Mouse (Mus musculus): ENCODE results near the gene Reln. TPM values are rescaled to one million over a fixed set of nuclear protein-coding genes. Genes with fewer than 3 reads are reported as not detected.

Gene Reln
- polyA plus RNA-seq, 1 experiment = 0.04 TPM

- no peaks in the 10 kb centered on the region for H3K79me2 ChIP-seq (ENCODE audit: control insufficient read depth, insufficient read depth)
- H3ac ChIP-seq (ENCODE audit: control insufficient read depth, insufficient read length) = no peak overlapping the region
- H3K4me3 ChIP-seq = no peak overlapping the region
These were observed 31.5 kb downstream of the Reln start for GRCm38 (mm10) chr5:22312995-22313394.

DNA sequence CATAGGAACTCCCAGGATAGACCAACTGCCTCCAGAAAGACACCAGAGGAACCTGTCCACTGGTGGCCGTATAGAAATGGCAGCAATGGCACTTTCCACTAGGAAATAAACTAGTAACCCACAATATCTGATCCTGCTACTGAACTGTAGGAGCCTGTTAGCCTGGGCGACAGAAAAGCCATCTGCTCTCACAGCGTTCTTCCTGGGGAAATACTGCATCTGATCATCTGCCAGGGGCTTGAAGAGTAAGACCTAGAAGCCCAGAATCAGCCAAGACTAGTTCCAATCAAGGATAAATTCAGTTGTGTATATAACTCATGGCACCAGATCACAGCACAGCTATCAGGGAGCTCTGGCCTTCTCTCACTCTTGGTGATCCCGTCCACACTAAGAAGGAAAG, 33.5 kb downstream of the Reln start:
- Histone ChIP-seq H3K36me3 (ENCODE audit: control insufficient read depth, insufficient read depth) (no peaks in the 10 kb centered on the region), H3K27me3 (ENCODE audit: control insufficient read depth, insufficient read depth, insufficient read length) (no peaks in the 10 kb centered on the region), H3K4me3 (no peak overlapping the region), H3K79me2 (ENCODE audit: control insufficient read depth, insufficient read depth) (no peaks in the 10 kb centered on the region), H3K4me2 (ENCODE audit: low read depth) (no peak overlapping the region), H3ac (ENCODE audit: control insufficient read depth, insufficient read length) (no peak overlapping the region)
- no peak for TF ChIP-seq MAX (IDR thresholded peaks at IDR 0.05; ENCODE audit: low read depth)

More at GRCm38 (mm10) chr5:22312995-22313394, 31.5 kb downstream of the Reln start:
- H3K27me3 ChIP-seq (ENCODE audit: control insufficient read depth, insufficient read depth, insufficient read length) = no peaks in the 10 kb centered on the region
- no peak for TF ChIP-seq SRF (IDR thresholded peaks at IDR 0.05; ENCODE audit: control insufficient read depth, insufficient read length, low read depth)
- TF ChIP-seq E2F4 (IDR thresholded peaks at IDR 0.05; ENCODE audit: insufficient read depth) = no peak
- TF ChIP-seq REST (IDR thresholded peaks at IDR 0.05; ENCODE audit: insufficient read depth, insufficient read length) = no peak
- TF ChIP-seq MAX (IDR thresholded peaks at IDR 0.05; ENCODE audit: low read depth) = no peak
- no peak for TF ChIP-seq POLR2AphosphoS2 (IDR thresholded peaks at IDR 0.05; ENCODE audit: insufficient read length, low read depth)
- TF ChIP-seq MYOG (IDR thresholded peaks at IDR 0.05; ENCODE audit: control insufficient read depth in 1 of 3, insufficient read depth in 1 of 3, insufficient read length in 2 of 3, low read depth in 2 of 3) = no peak
- H3K36me3 ChIP-seq (ENCODE audit: control insufficient read depth, insufficient read depth) = no peaks in the 10 kb centered on the region
- H3K4me2 ChIP-seq (ENCODE audit: low read depth) = no peak overlapping the region

- Histone ChIP-seq H3K27me3 (ENCODE audit: control insufficient read depth, insufficient read depth, insufficient read length) (no peaks in the 10 kb centered on the region), H3ac (ENCODE audit: control insufficient read depth, insufficient read length) (no peak overlapping the region), H3K4me3 (no peak overlapping the region), H3K4me2 (ENCODE audit: low read depth) (no peak overlapping the region), H3K36me3 (ENCODE audit: control insufficient read depth, insufficient read depth) (no peaks in the 10 kb centered on the region), H3K79me2 (ENCODE audit: control insufficient read depth, insufficient read depth) (no peaks in the 10 kb centered on the region)
- TF ChIP-seq MAX (IDR thresholded peaks at IDR 0.05; ENCODE audit: low read depth) = no peak
- no peak for TF ChIP-seq USF1 (IDR thresholded peaks at IDR 0.05; ENCODE audit: low read depth)
- no peak for TF ChIP-seq REST (IDR thresholded peaks at IDR 0.05; ENCODE audit: insufficient read depth, insufficient read length)
- TF ChIP-seq SRF (IDR thresholded peaks at IDR 0.05; ENCODE audit: control insufficient read depth, insufficient read length, low read depth) = no peak
These were observed 35.5 kb downstream of the Reln start for GRCm38 (mm10) chr5:22309001-22309400.

DNA sequence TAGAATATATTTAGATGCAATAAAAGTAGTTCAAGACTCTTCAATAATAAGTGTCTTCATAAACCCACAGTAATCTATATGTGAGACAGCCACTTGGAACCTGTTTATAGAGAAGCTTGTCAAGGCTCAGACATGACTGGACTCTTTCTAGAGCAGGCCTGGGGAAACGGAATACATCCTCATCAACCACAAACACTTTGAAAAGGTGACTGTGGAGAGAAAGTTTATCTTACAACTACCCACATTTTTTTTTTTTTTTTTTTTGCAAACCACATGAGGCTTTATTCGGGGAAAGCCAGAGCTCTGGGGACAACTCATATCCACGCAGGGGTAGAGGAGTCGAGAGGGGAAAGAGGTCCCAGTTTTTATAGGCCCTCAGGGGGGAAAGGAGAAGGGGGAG, 36.6 kb downstream of the Reln start:
- Histone ChIP-seq H3K4me2 (ENCODE audit: low read depth) (no peak overlapping the region), H3K36me3 (ENCODE audit: control insufficient read depth, insufficient read depth) (no peaks in the 10 kb centered on the region), H3ac (ENCODE audit: control insufficient read depth, insufficient read length) (no peak overlapping the region), H3K27me3 (ENCODE audit: control insufficient read depth, insufficient read depth, insufficient read length) (no peaks in the 10 kb centered on the region), H3K4me3 (no peak overlapping the region), H3K79me2 (ENCODE audit: control insufficient read depth, insufficient read depth) (no peaks in the 10 kb centered on the region)
- TF ChIP-seq MAX (IDR thresholded peaks at IDR 0.05; ENCODE audit: low read depth) = no peak
- no peak for TF ChIP-seq CEBPB (IDR thresholded peaks at IDR 0.05; ENCODE audit: insufficient read depth, poor library complexity, severe bottlenecking)
- no peak for TF ChIP-seq REST (IDR thresholded peaks at IDR 0.05; ENCODE audit: insufficient read depth, insufficient read length)
- no peak for TF ChIP-seq MYOD1 (IDR thresholded peaks at IDR 0.05; ENCODE audit: control insufficient read depth in 1 of 3, insufficient read length in 2 of 3, low read depth in 2 of 3)
- TF ChIP-seq POLR2AphosphoS2 (IDR thresholded peaks at IDR 0.05; ENCODE audit: insufficient read length, low read depth) = no peak
- TF ChIP-seq E2F4 (IDR thresholded peaks at IDR 0.05; ENCODE audit: insufficient read depth) = no peak
- no peak for TF ChIP-seq TCF3 (IDR thresholded peaks at IDR 0.05; ENCODE audit: insufficient read length, low read depth)
- no peak for TF ChIP-seq SRF (IDR thresholded peaks at IDR 0.05; ENCODE audit: control insufficient read depth, insufficient read length, low read depth)
- TF ChIP-seq TCF12 (IDR thresholded peaks at IDR 0.05; ENCODE audit: insufficient read depth, poor library complexity, severe bottlenecking) = no peak
- no peak for TF ChIP-seq MYOG (IDR thresholded peaks at IDR 0.05; ENCODE audit: control insufficient read depth in 1 of 3, insufficient read depth in 1 of 3, insufficient read length in 2 of 3, low read depth in 2 of 3)
- no peak for TF ChIP-seq USF1 (IDR thresholded peaks at IDR 0.05; ENCODE audit: low read depth)
- TF ChIP-seq POLR2A (IDR thresholded peaks at IDR 0.05; ENCODE audit: insufficient read length, low read depth) = no peak

DNA sequence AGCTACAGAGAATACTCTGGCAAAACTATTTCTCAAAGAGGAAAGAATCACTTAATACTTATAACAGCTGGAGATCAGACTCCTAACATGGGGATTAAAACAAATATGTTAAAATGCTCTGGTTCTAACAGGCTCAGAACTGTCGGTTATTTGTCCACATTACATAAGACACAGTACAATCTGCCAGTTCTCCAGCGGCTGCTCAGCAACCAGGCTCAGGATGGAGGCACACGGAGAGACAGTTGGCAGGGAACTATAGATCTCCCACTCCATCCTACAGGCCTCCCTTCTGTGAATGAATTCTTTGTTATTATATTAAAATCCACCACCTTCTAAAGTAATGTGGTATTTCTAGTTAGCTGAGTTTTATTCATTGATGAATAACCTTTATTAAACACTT, 37.4 kb downstream of the Reln start:
- Histone ChIP-seq H3K79me2 (ENCODE audit: control insufficient read depth, insufficient read depth) (no peaks in the 10 kb centered on the region), H3K27me3 (ENCODE audit: control insufficient read depth, insufficient read depth, insufficient read length) (no peaks in the 10 kb centered on the region), H3K4me2 (ENCODE audit: low read depth) (no peak overlapping the region), H3K36me3 (ENCODE audit: control insufficient read depth, insufficient read depth) (no peaks in the 10 kb centered on the region), H3ac (ENCODE audit: control insufficient read depth, insufficient read length) (no peak overlapping the region), H3K4me3 (no peak overlapping the region)
- TF ChIP-seq TCF12 (IDR thresholded peaks at IDR 0.05; ENCODE audit: insufficient read depth, poor library complexity, severe bottlenecking) (no peak), USF1 (IDR thresholded peaks at IDR 0.05; ENCODE audit: low read depth) (no peak), POLR2AphosphoS2 (IDR thresholded peaks at IDR 0.05; ENCODE audit: insufficient read length, low read depth) (no peak), SRF (IDR thresholded peaks at IDR 0.05; ENCODE audit: control insufficient read depth, insufficient read length, low read depth) (no peak), MYOG (IDR thresholded peaks at IDR 0.05; ENCODE audit: control insufficient read depth in 1 of 3, insufficient read depth in 1 of 3, insufficient read length in 2 of 3, low read depth in 2 of 3) (no peak), TCF3 (IDR thresholded peaks at IDR 0.05; ENCODE audit: insufficient read length, low read depth) (no peak), MYOD1 (IDR thresholded peaks at IDR 0.05; ENCODE audit: control insufficient read depth in 1 of 3, insufficient read length in 2 of 3, low read depth in 2 of 3) (no peak), MAX (IDR thresholded peaks at IDR 0.05; ENCODE audit: low read depth) (no peak), CEBPB (IDR thresholded peaks at IDR 0.05; ENCODE audit: insufficient read depth, poor library complexity, severe bottlenecking) (no peak), REST (IDR thresholded peaks at IDR 0.05; ENCODE audit: insufficient read depth, insufficient read length) (no peak), POLR2A (IDR thresholded peaks at IDR 0.05; ENCODE audit: insufficient read length, low read depth) (no peak), E2F4 (IDR thresholded peaks at IDR 0.05; ENCODE audit: insufficient read depth) (no peak)
